Mouse (Mus musculus) splenic B cell, adult 2 months (primary cell): ENCODE data around the gene Rab3gap2.

Experiments
- DNase-seq: peaks from one replicate; pipeline ENCODE4 v3.0.0-alpha.2; 2011; ENCODE audit warnings: low read depth, low spot score
- H3K27me3 ChIP-seq: 2 replicates; pipeline ENCODE4 v1.6.1; 2012; ENCODE audit warnings: mild to moderate bottlenecking, low read length, moderate library complexity, mixed read lengths; ENCODE audit not compliant: control insufficient read depth, poor library complexity, insufficient read depth, severe bottlenecking
- H3K36me3 ChIP-seq: 2 replicates; pipeline ENCODE4 v1.6.1; 2012; ENCODE audit warnings: mild to moderate bottlenecking, low read length, moderate library complexity, mixed read lengths; ENCODE audit not compliant: control insufficient read depth, poor library complexity, insufficient read depth, severe bottlenecking

The Rab3gap2 gene

GRCm38 (mm10) chr1:185203909-185204661, at the start of gene Rab3gap2:
Gene Rab3gap2, plus strand, starts transcription at chr1:185204117.
- Histone ChIP-seq H3K27me3 (no peaks in the 10 kb centered on the region), H3K36me3 (no peaks in the 10 kb centered on the region; the same call in 1 of the 2 replicates)
- peak; percentile 99 for DNase-seq

DNA sequence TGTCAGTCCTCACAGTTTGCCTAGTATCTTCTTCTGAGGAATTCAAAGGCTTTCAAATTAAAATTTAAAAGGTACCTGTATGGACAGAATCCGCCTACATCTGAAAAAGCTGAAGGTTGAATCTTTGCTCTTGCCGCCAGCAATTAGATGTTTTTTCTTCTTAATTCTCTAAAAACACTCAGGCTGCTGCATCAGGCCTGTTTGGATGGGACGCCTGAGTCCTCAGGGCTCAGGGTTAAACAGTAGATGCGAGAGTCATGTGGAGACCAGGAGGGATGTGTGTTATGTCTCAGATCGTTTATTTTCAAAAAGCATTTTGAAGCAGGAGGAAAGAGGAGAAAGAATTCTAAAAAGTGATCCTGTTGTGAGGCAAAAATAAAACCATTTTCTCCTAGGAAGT, 30.3 kb upstream of the Rab3gap2 start:
- Histone ChIP-seq H3K36me3 (no peaks in the 10 kb centered on the region), H3K27me3 (no peaks in the 10 kb centered on the region)
- no peak for DNase-seq

DNA sequence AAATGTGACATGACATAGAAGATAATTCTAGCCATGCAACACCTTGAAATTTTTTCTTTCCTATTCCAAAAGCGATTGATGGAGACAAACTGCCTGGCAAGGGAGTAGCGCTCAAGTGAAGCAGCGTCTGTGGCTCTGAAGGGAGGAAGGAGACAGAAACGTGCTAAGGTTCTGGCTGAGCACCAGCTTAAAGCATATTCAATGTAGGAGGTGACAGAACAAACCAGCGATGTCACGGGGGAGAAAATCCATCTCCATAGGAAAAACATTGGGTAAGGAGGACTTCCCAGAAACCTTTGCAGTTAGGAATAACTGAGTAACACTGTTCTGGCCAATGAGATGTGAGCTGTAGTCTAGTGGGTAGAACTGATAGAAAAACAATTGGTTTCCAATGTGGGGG, 26.1 kb upstream of the Rab3gap2 start:
- no peak for DNase-seq
- no peaks in the 10 kb centered on the region for H3K36me3 ChIP-seq
- no peaks in the 10 kb centered on the region for H3K27me3 ChIP-seq

DNA sequence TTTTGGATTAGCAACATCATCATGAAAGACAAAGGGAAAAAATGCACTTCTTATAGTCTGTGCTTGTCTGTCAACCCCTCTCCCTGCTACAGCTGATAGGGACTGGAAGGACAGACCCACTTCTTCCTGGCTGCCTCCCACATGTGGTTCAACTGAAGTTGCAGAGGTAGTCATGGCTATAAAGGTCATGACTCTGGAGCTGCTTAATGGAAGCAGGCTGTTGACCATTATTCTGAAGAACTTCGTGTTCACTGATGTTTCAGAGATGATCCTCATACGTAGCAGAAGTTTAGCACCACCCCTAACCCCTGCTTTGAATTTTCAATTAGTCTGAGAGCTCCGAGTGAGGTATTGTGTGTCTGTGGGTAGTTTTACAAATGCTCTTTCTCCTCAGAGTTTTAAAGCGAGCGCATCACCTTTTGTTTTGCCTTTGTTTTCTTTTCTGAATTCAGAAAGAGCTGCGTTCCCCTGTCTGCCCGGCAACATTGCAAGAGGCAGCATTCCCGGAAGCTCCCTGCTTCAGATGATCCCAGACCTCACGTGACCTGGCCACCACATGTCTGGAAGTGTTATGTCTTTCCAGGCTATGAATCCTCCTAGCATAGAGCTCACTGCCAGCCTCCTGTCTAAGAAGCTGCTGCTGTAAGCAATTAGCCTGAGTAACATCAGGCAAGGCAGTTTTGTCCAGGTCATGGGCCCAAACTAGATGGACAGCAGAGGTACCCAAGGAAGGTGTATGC, 20.2 kb upstream of the Rab3gap2 start:
- DNase-seq: no peak

GRCm38 (mm10) chr1:185185556-185185955, 18.4 kb upstream of the Rab3gap2 start:
- Histone ChIP-seq H3K36me3 (no peaks in the 10 kb centered on the region), H3K27me3 (no peaks in the 10 kb centered on the region)
- no peak for DNase-seq

More for the DNA sequence above, 20.2 kb upstream of the Rab3gap2 start:
- Histone ChIP-seq H3K36me3 (no peaks in the 10 kb centered on the region), H3K27me3 (no peaks in the 10 kb centered on the region)

- Histone ChIP-seq H3K36me3 (no peaks in the 10 kb centered on the region), H3K27me3 (no peaks in the 10 kb centered on the region)
- DNase-seq: no peak
Measured at GRCm38 (mm10) chr1:185187135-185187785, 16.7 kb upstream of the Rab3gap2 start.

GRCm38 (mm10) chr1:185189901-185190300, 14.0 kb upstream of the Rab3gap2 start:
- DNase-seq: no peak
- no peaks in the 10 kb centered on the region for H3K36me3 ChIP-seq
- no peaks in the 10 kb centered on the region for H3K27me3 ChIP-seq

- H3K36me3 ChIP-seq: no peaks in the 10 kb centered on the region
- no peak for DNase-seq
- no peaks in the 10 kb centered on the region for H3K27me3 ChIP-seq
Measured at GRCm38 (mm10) chr1:185192087-185192486, 11.8 kb upstream of the Rab3gap2 start.

GRCm38 (mm10) chr1:185193509-185193908, 10.4 kb upstream of the Rab3gap2 start:
- H3K36me3 ChIP-seq: no peaks in the 10 kb centered on the region
- no peaks in the 10 kb centered on the region for H3K27me3 ChIP-seq
- peak; percentile 77 for DNase-seq

DNA sequence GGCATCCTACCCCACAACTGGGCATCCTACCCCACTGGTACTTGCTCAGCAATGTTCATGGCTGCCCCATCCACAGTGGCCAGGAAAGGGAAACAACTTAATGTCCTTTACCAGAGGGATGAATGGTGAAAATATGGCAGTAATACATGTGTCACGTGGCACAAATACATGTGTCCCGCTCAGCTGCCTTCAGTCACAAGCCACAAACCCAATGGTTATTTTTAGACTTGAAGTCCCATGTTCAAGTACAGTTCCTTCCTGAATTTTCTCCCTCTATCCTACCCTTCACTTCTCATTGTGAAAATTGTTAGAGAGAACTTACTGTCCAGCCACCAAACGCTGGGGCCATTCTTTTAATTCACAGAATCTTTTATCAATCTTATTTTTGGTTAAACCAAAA, 7.6 kb upstream of the Rab3gap2 start:
- Histone ChIP-seq H3K36me3 (no peaks in the 10 kb centered on the region), H3K27me3 (no peaks in the 10 kb centered on the region)
- DNase-seq: peak; percentile 25

DNA sequence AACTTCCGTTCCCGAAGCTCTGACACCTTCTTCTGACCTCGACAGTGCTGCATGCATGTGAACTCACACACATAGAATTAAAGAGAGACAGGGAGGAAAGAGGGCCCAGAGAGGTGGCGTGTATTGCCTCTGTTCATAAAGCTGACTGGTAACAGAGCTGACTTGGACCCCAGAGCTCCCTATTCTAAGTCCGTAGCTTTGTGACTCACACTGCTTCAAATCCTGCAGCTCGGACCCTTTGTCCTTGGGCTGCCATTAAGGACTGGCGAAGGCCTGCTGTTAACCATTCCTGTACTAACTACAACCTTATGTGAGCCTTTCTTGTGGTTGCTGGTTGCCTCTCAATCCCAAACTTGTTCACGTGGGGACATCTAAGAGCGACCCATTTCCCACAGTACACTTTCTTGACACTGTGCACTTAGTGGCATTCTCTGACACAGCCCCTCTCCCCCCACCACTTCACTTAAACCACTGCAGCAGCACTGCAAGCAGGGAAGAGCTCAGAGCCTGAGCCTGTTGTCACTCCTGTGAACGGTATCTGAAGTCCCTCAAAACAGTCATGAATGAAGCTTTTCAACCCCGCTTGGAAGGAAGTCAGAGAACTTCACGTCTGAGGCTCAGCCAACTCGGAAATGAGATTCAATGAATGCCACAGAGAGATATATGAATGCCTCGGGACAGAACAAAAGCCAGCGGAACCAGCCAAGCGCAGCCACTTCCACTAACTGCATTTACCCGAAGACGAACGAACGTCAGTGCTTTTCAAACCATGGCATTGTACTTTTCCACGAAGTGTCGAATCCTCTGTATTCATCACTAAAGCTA, 3.1 kb upstream of the Rab3gap2 start:
- Histone ChIP-seq H3K27me3 (no peaks in the 10 kb centered on the region), H3K36me3 (no peaks in the 10 kb centered on the region; the same call in 1 of the 2 replicates)
- DNase-seq: peak; percentile 25

- Histone ChIP-seq H3K36me3 (no peaks in the 10 kb centered on the region; the same call in 1 of the 2 replicates), H3K27me3 (no peaks in the 10 kb centered on the region)
- peak; percentile 28 for DNase-seq
Measured at GRCm38 (mm10) chr1:185201994-185202393, 1.9 kb upstream of the Rab3gap2 start.

- DNase-seq: peak; percentile 31
- Histone ChIP-seq H3K36me3 (no peaks in the 10 kb centered on the region; the same call in 1 of the 2 replicates), H3K27me3 (no peaks in the 10 kb centered on the region)
Measured at GRCm38 (mm10) chr1:185203196-185203908, 565 bp upstream of the Rab3gap2 start.

GRCm38 (mm10) chr1:185205090-185205489, 1.2 kb downstream of the Rab3gap2 start:
- H3K27me3 ChIP-seq: no peaks in the 10 kb centered on the region
- peak; percentile 59 for DNase-seq
- no peaks in the 10 kb centered on the region; the same call in 1 of the 2 replicates for H3K36me3 ChIP-seq
